Mouse (Mus musculus) intestine, embryonic 14.5 days (tissue): ENCODE results near the gene Gm9732. TPM values are rescaled to one million over a fixed set of nuclear protein-coding genes. Genes with fewer than 3 reads are reported as not detected.
"Not testable (repeated sequence)": the region's sequence is repeated elsewhere in the genome, so short reads cannot be mapped to it uniquely, and the experiment has no call there.

ENCODE experiments used
- ATAC-seq: fragments of 200-750 bp; cut with Nextera tagmentation; replicated peaks from 2 replicates; pipeline ENCODE4 v1.8.0; 2017; ENCODE audit warnings: low read depth, moderate number of reproducible peaks, moderate TSS enrichment, moderate library complexity; ENCODE audit not compliant: low FRiP score, low TSS enrichment
- DNase-seq: peaks from one replicate; pipeline ENCODE4 v3.0.0-alpha.2; 2018; ENCODE audit warnings: low spot score
- H3K27ac ChIP-seq: fragments of 300-500 bp; sonication (generic); 2 replicates; pipeline ENCODE4 v1.5.1; 2014; ENCODE audit warnings: low read depth, mild to moderate bottlenecking, control low read depth
- H3K27me3 ChIP-seq: fragments of 300-500 bp; sonication (generic); replicated peaks from 2 replicates; pipeline ENCODE4 v1.6.1; 2014; ENCODE audit warnings: low read length, control low read depth; ENCODE audit not compliant: control insufficient read depth, insufficient read depth
- H3K36me3 ChIP-seq: fragments of 300-500 bp; sonication (generic); 2 replicates; pipeline ENCODE4 v1.6.1; 2014; ENCODE audit warnings: low read length, control low read depth; ENCODE audit not compliant: control insufficient read depth, insufficient read depth
- H3K4me1 ChIP-seq: fragments of 300-500 bp; sonication (generic); replicated peaks from 2 replicates; pipeline ENCODE4 v1.6.1; 2014; ENCODE audit warnings: low read length, control low read depth, mixed read lengths; ENCODE audit not compliant: control insufficient read depth, insufficient read depth
- H3K4me2 ChIP-seq: fragments of 300-500 bp; sonication (generic); 2 replicates; pipeline ENCODE4 v1.6.1; 2014; ENCODE audit warnings: low read length
- H3K4me3 ChIP-seq: fragments of 300-500 bp; sonication (generic); 2 replicates; pipeline ENCODE4 v1.5.1; 2014; ENCODE audit warnings: low read depth, low read length, control low read depth, mixed read lengths
- H3K9ac ChIP-seq: fragments of 300-500 bp; sonication (generic); 2 replicates; pipeline ENCODE4 v1.6.1; 2014; ENCODE audit warnings: mild to moderate bottlenecking, low read length
- H3K9me3 ChIP-seq: fragments of 300-500 bp; sonication (generic); 2 replicates; pipeline ENCODE4 v1.6.1; 2016; ENCODE audit warnings: low read length, control low read depth; ENCODE audit not compliant: control insufficient read depth
- WGBS: fragments of 180-500 bp; shearing (Covaris S2); extraction: QIAGEN DNeasy Blood & Tissue Kit; methylation state at CpG from one replicate; pipeline ENCODE4 v1.1.7; 2014; 5-methylcytosine and 5-hydroxymethylcytosine counted together
- polyA plus RNA-seq: library from polyadenylated mRNA; unstranded; fragments of >200 nt; fragmentation: Nextera tagmentation; extraction: Ambion mirVana; gene quantifications from 2 replicates; pipeline ENCODE4 v1.2.1, GENCODE M21; 2014

The Gm9732 gene
- polyA plus RNA-seq: not detected in 2 replicates

DNA sequence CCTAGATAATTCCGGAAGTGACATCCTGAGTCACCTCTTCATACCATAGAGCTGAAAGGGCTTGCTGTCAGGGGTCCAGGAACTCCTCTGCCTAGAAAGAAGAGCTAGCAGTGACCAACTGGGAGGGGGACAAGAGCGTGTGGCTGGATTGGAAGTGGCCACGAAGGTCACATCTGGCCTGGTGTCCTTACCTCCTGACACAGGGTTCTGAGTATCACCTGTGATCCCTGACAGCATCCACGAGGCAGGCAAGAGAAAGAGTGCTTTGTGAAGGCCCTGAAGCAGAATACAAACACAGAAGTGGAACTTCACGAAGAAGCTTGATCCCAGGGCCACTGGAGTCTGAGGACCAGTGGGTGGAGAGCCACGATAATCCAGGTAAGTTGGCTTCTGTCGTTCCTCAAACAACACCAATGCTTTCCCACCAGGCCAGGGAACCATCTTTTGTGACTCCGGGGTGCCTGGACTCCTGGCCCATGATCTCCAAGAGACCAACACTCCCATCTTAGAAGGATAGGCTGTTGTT lies at the start of gene Gm9732:
TSS of gene Gm9732 (plus strand) at position 51 of the 526 bp plus-strand sequence.
- DNase-seq, H3K27me3 ChIP-seq, H3K4me3 ChIP-seq, H3K4me2 ChIP-seq, H3K27ac ChIP-seq, H3K9ac ChIP-seq, H3K4me1 ChIP-seq, ATAC-seq, H3K36me3 ChIP-seq, H3K9me3 ChIP-seq: not testable (repeated sequence)
- WGBS: 88% methylated on average over 8 of the region's 8 CpGs

- not testable (repeated sequence) for H3K4me2 ChIP-seq, H3K9ac ChIP-seq, H3K4me1 ChIP-seq, H3K9me3 ChIP-seq, DNase-seq, H3K4me3 ChIP-seq, H3K36me3 ChIP-seq, ATAC-seq, H3K27ac ChIP-seq, H3K27me3 ChIP-seq
- WGBS: 78% methylated on average over 3 of the region's 4 CpGs
Measured at GRCm38 (mm10) chr14:43235204-43235603, 39.6 kb upstream of the Gm9732 start, which contains the start of gene Gm8122. Gm8122 (minus strand) TSS chr14:43235304.

DNA sequence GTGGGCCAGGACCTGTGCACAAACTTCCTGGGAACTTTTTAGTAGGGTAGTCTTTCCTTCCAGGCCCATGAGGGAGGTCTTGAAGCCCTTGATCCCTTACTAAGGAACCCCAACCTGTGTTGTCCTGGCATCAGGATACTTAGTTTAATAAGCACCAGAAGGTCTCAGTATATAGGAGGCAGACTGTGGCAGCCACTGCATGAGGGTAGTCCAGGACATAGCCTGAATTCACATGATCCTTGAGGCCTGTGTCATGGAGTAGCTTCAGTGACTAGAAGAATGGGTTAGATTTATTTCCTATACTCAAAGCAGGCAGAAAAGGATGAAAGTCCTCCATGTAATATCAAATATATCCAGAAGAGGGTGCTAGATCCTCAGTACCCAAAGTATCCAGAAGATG lies 37.1 kb upstream of the Gm9732 start:
- H3K27ac ChIP-seq, H3K27me3 ChIP-seq, ATAC-seq, DNase-seq, H3K9me3 ChIP-seq, H3K36me3 ChIP-seq, H3K9ac ChIP-seq, H3K4me3 ChIP-seq, H3K4me1 ChIP-seq, H3K4me2 ChIP-seq: not testable (repeated sequence)

GRCm38 (mm10) chr14:43249611-43250170 lies 25.1 kb upstream of the Gm9732 start:
- not testable (repeated sequence) for H3K4me3 ChIP-seq, H3K27ac ChIP-seq, H3K9me3 ChIP-seq, DNase-seq, H3K9ac ChIP-seq, H3K4me2 ChIP-seq, H3K4me1 ChIP-seq, H3K27me3 ChIP-seq, H3K36me3 ChIP-seq, ATAC-seq
- 14% methylated on average over 10 of the region's 12 CpGs for WGBS

GRCm38 (mm10) chr14:43250549-43251253 lies 24.1 kb upstream of the Gm9732 start:
- not testable (repeated sequence) for ATAC-seq, H3K27ac ChIP-seq, H3K36me3 ChIP-seq, H3K4me3 ChIP-seq, H3K27me3 ChIP-seq, DNase-seq, H3K9ac ChIP-seq, H3K9me3 ChIP-seq, H3K4me2 ChIP-seq, H3K4me1 ChIP-seq
- WGBS: 39% methylated on average over 5 of the region's 6 CpGs

- not testable (repeated sequence) for H3K4me3 ChIP-seq, H3K36me3 ChIP-seq, ATAC-seq, H3K27ac ChIP-seq, H3K4me1 ChIP-seq, H3K27me3 ChIP-seq, H3K9me3 ChIP-seq, DNase-seq, H3K9ac ChIP-seq, H3K4me2 ChIP-seq
- 87% methylated on average over 1 of the region's 1 CpGs for WGBS
Measured at GRCm38 (mm10) chr14:43256511-43256910, 18.3 kb upstream of the Gm9732 start.

- H3K36me3 ChIP-seq, DNase-seq, H3K27me3 ChIP-seq, H3K4me1 ChIP-seq, H3K27ac ChIP-seq, H3K9ac ChIP-seq, H3K4me3 ChIP-seq, H3K9me3 ChIP-seq, ATAC-seq, H3K4me2 ChIP-seq: not testable (repeated sequence)
- WGBS: 96% methylated on average over 2 of the region's 4 CpGs
Measured at GRCm38 (mm10) chr14:43258349-43258748, 16.5 kb upstream of the Gm9732 start, which contains the start of gene Gm8126. Gm8126 (plus strand) TSS chr14:43258649.

GRCm38 (mm10) chr14:43263421-43263820 lies 11.4 kb upstream of the Gm9732 start:
- WGBS: 91% methylated on average over 3 of the region's 3 CpGs

More at GRCm38 (mm10) chr14:43263421-43263820, 11.4 kb upstream of the Gm9732 start:
- DNase-seq, ATAC-seq, H3K27ac ChIP-seq, H3K4me1 ChIP-seq, H3K9me3 ChIP-seq, H3K36me3 ChIP-seq, H3K9ac ChIP-seq, H3K4me3 ChIP-seq, H3K4me2 ChIP-seq, H3K27me3 ChIP-seq: not testable (repeated sequence)
